Mouse (Mus musculus): ENCODE measurements around the gene Foxo3. TPM values are rescaled to one million over a fixed set of nuclear protein-coding genes. Genes with fewer than 3 reads are reported as not detected.

The Foxo3 gene
- polyA plus RNA-seq, 1 experiment from 2014 or later: 7.1 TPM

- ATAC-seq (ENCODE audit: insufficient number of reproducible peaks, insufficient read depth, low FRiP score, low read depth): no peak
- no peak overlapping the region for H3K9ac ChIP-seq (ENCODE audit: low read length)
- peaks cover 11% of the 10 kb centered on the region for H3K9me3 ChIP-seq (ENCODE audit: control insufficient read depth, low read length)
- H3K27ac ChIP-seq (replicated peaks in 1 of 2; ENCODE audit: control insufficient read depth in 1 of 2, insufficient read depth in 1 of 2, low read depth in 2 of 2, low read length in 2 of 2): no peak overlapping the region
- peaks cover 0 to 10% of the 10 kb centered on the region in 2 experiments; a peak in 1 of 4 replicates for H3K4me1 ChIP-seq (ENCODE audit: control insufficient read depth in 2 of 2, insufficient read depth in 2 of 2, low read length in 2 of 2)
- no peaks in the 10 kb centered on the region for H3K36me3 ChIP-seq (ENCODE audit: control insufficient read depth, insufficient read depth, low read length)
- no peaks in the 10 kb centered on the region for H3K27me3 ChIP-seq (ENCODE audit: control insufficient read depth, insufficient read depth, low read length)
- H3K4me3 ChIP-seq (ENCODE audit: control insufficient read depth in 1 of 2, insufficient read depth in 1 of 2, low read depth in 1 of 2, low read length in 2 of 2): no peak overlapping the region
- no peak overlapping the region for H3K4me2 ChIP-seq (ENCODE audit: low read length)
- WGBS: 38% methylated on average over 14 of the region's 14 CpGs
Measured at GRCm38 (mm10) chr10:42152426-42153205, 123.9 kb downstream of the Foxo3 start.

DNA sequence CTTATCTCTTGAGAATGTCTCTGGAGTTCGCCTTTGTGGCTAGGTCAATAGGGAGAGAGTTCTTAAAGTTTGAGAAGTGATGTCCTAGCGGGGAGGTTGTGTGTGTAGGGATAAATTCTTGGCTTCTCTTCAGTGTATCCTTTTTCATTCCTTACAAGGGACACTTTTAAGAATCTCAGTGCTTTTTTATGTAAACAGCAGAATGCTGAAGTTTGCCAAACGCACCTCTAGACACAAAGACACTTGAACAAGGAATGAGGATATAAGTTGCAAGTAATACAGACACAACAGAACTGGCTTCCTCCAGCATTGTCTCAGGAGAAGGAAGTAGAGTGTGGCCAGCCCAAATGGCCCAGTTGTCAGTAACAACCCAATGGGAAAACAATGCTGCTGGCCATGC lies 126.8 kb downstream of the Foxo3 start:
- Histone ChIP-seq H3K9ac (ENCODE audit: low read length) (no peak overlapping the region), H3K27ac (replicated peaks in 1 of 2; ENCODE audit: control insufficient read depth in 1 of 2, insufficient read depth in 1 of 2, low read depth in 2 of 2, low read length in 2 of 2) (no peak overlapping the region), H3K4me1 (ENCODE audit: control insufficient read depth in 2 of 2, insufficient read depth in 2 of 2, low read length in 2 of 2) (peaks cover 0 to 10% of the 10 kb centered on the region in 2 experiments; a peak in 1 of 4 replicates), H3K4me2 (ENCODE audit: low read length) (no peak overlapping the region), H3K27me3 (ENCODE audit: control insufficient read depth, insufficient read depth, low read length) (no peaks in the 10 kb centered on the region), H3K9me3 (ENCODE audit: control insufficient read depth, low read length) (peaks cover 4% of the 10 kb centered on the region; the same call in 1 of the 2 replicates), H3K36me3 (ENCODE audit: control insufficient read depth, insufficient read depth, low read length) (no peaks in the 10 kb centered on the region), H3K4me3 (ENCODE audit: control insufficient read depth in 1 of 2, insufficient read depth in 1 of 2, low read depth in 1 of 2, low read length in 2 of 2) (no peak overlapping the region)
- 87% methylated on average over 3 of the region's 3 CpGs for WGBS
- no peak for ATAC-seq (ENCODE audit: insufficient number of reproducible peaks, insufficient read depth, low FRiP score, low read depth)

DNA sequence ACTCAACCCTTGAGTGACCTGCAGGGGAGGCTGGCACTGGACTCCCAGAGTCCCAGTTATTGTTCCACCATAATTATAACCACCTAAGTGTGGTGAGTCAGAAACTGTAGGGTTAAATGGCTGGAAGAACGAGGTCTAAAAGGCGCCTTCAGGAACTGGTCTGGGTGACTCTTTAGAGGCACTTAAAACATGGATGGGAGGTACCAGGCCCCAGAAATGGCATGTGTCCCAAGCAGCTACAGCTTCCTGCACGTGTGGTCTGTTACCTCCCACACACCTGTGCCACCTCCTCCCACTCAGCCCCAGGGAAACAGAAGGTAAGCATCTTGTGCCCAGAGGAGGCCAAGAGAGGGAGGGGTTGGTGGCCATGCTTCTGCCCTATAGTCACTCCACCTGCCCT lies 128.2 kb downstream of the Foxo3 start:
- Histone ChIP-seq H3K27ac (replicated peaks in 1 of 2; ENCODE audit: control insufficient read depth in 1 of 2, insufficient read depth in 1 of 2, low read depth in 2 of 2, low read length in 2 of 2) (no peak overlapping the region), H3K4me3 (ENCODE audit: control insufficient read depth in 1 of 2, insufficient read depth in 1 of 2, low read depth in 1 of 2, low read length in 2 of 2) (no peak overlapping the region)
- WGBS: 66% methylated on average over 3 of the region's 3 CpGs

GRCm38 (mm10) chr10:42145221-42145620 lies 131.3 kb downstream of the Foxo3 start:
- WGBS: 68% methylated on average over 5 of the region's 5 CpGs
- no peak overlapping the region for H3K27ac ChIP-seq (replicated peaks in 1 of 2; ENCODE audit: control insufficient read depth in 1 of 2, insufficient read depth in 1 of 2, low read depth in 2 of 2, low read length in 2 of 2)

More for the DNA sequence above, 128.2 kb downstream of the Foxo3 start:
- Histone ChIP-seq H3K27me3 (ENCODE audit: control insufficient read depth, insufficient read depth, low read length) (no peaks in the 10 kb centered on the region), H3K4me2 (ENCODE audit: low read length) (no peak overlapping the region), H3K9me3 (ENCODE audit: control insufficient read depth, low read length) (peaks cover 4% of the 10 kb centered on the region; the same call in 1 of the 2 replicates), H3K4me1 (ENCODE audit: control insufficient read depth in 2 of 2, insufficient read depth in 2 of 2, low read length in 2 of 2) (peaks cover 0 to 10% of the 10 kb centered on the region in 2 experiments; a peak in 1 of 4 replicates), H3K9ac (ENCODE audit: low read length) (no peak overlapping the region), H3K36me3 (ENCODE audit: control insufficient read depth, insufficient read depth, low read length) (no peaks in the 10 kb centered on the region)
- no peak for ATAC-seq (ENCODE audit: insufficient number of reproducible peaks, insufficient read depth, low FRiP score, low read depth)

DNA sequence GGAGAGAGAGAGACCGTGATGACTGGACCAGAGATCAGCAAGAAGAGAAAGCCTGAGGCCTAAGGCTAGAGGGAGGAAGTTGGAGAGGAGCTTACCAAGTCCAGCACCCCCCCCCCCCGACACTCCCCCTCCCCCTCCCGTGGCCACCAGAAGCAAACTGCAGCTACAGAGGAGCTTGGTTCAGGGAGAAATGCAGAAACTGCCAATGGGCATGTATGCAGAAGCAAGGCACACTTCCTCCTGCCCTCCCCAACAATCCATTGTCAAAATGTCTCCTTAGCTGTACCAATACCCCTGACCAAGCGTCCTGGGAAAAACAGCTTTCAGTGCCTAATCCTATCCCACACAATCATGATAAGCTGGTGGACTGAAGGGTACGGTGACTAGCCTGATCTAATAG lies 131.8 kb downstream of the Foxo3 start:
- no peak overlapping the region for H3K27ac ChIP-seq (replicated peaks in 1 of 2; ENCODE audit: control insufficient read depth in 1 of 2, insufficient read depth in 1 of 2, low read depth in 2 of 2, low read length in 2 of 2)
- H3K36me3 ChIP-seq (ENCODE audit: control insufficient read depth, insufficient read depth, low read length): no peaks in the 10 kb centered on the region
- H3K4me1 ChIP-seq (ENCODE audit: control insufficient read depth in 2 of 2, insufficient read depth in 2 of 2, low read length in 2 of 2): no peaks in the 10 kb centered on the region
- WGBS: 61% methylated on average over 5 of the region's 5 CpGs
- H3K9me3 ChIP-seq (ENCODE audit: control insufficient read depth, low read length): peaks cover 2% of the 10 kb centered on the region; the same call in 1 of the 2 replicates
- no peaks in the 10 kb centered on the region for H3K27me3 ChIP-seq (ENCODE audit: control insufficient read depth, insufficient read depth, low read length)
- no peak overlapping the region for H3K9ac ChIP-seq (ENCODE audit: low read length)
- no peak overlapping the region for H3K4me3 ChIP-seq (ENCODE audit: control insufficient read depth in 1 of 2, insufficient read depth in 1 of 2, low read depth in 1 of 2, low read length in 2 of 2)
- no peak overlapping the region for H3K4me2 ChIP-seq (ENCODE audit: low read length)
- no peak for ATAC-seq (ENCODE audit: insufficient number of reproducible peaks, insufficient read depth, low FRiP score, low read depth)

More at GRCm38 (mm10) chr10:42145221-42145620, 131.3 kb downstream of the Foxo3 start:
- H3K36me3 ChIP-seq (ENCODE audit: control insufficient read depth, insufficient read depth, low read length): no peaks in the 10 kb centered on the region
- no peaks in the 10 kb centered on the region for H3K4me1 ChIP-seq (ENCODE audit: control insufficient read depth in 2 of 2, insufficient read depth in 2 of 2, low read length in 2 of 2)
- no peak overlapping the region for H3K4me3 ChIP-seq (ENCODE audit: control insufficient read depth in 1 of 2, insufficient read depth in 1 of 2, low read depth in 1 of 2, low read length in 2 of 2)
- ATAC-seq (ENCODE audit: insufficient number of reproducible peaks, insufficient read depth, low FRiP score, low read depth): no peak
- H3K9me3 ChIP-seq (ENCODE audit: control insufficient read depth, low read length): peaks cover 4% of the 10 kb centered on the region; the same call in 1 of the 2 replicates
- no peak overlapping the region for H3K9ac ChIP-seq (ENCODE audit: low read length)
- no peak overlapping the region for H3K4me2 ChIP-seq (ENCODE audit: low read length)
- no peaks in the 10 kb centered on the region for H3K27me3 ChIP-seq (ENCODE audit: control insufficient read depth, insufficient read depth, low read length)

- no peak for ATAC-seq (ENCODE audit: insufficient number of reproducible peaks, insufficient read depth, low FRiP score, low read depth)
- no peak overlapping the region for H3K4me3 ChIP-seq (ENCODE audit: control insufficient read depth in 1 of 2, insufficient read depth in 1 of 2, low read depth in 1 of 2, low read length in 2 of 2)
- WGBS: 41% methylated on average over 2 of the region's 2 CpGs
- no peak overlapping the region for H3K4me2 ChIP-seq (ENCODE audit: low read length)
- H3K9me3 ChIP-seq (ENCODE audit: control insufficient read depth, low read length): no peaks in the 10 kb centered on the region
- no peaks in the 10 kb centered on the region for H3K4me1 ChIP-seq (ENCODE audit: control insufficient read depth in 2 of 2, insufficient read depth in 2 of 2, low read length in 2 of 2)
- H3K36me3 ChIP-seq (ENCODE audit: control insufficient read depth, insufficient read depth, low read length): no peaks in the 10 kb centered on the region
- H3K9ac ChIP-seq (ENCODE audit: low read length): no peak overlapping the region
- H3K27ac ChIP-seq (replicated peaks in 1 of 2; ENCODE audit: control insufficient read depth in 1 of 2, insufficient read depth in 1 of 2, low read depth in 2 of 2, low read length in 2 of 2): no peak overlapping the region
- H3K27me3 ChIP-seq (ENCODE audit: control insufficient read depth, insufficient read depth, low read length): no peaks in the 10 kb centered on the region
Measured at GRCm38 (mm10) chr10:42144176-42144575, 132.4 kb downstream of the Foxo3 start.

DNA sequence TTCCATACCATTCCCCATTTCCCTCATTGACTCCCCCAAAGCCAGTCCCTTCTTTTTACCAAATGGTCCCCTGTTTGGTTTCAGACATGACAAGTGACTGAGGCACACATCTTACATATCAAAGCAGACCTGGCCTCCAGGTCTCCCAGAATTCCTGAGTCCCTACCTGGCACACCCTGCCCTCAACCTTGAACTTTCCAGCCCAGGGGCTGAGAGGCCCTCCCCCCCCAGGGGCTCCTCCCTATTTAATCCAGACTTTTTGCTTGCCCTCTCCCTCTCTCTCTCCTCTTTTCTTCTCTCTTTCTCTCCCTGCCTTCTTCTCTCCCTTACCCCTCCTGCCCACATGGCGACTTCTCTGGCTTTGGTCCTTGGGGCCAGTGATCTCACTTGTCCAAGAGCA lies 133.8 kb downstream of the Foxo3 start:
- no peak for ATAC-seq (ENCODE audit: insufficient number of reproducible peaks, insufficient read depth, low FRiP score, low read depth)
- Histone ChIP-seq H3K4me3 (ENCODE audit: control insufficient read depth in 1 of 2, insufficient read depth in 1 of 2, low read depth in 1 of 2, low read length in 2 of 2) (no peak overlapping the region), H3K27me3 (ENCODE audit: control insufficient read depth, insufficient read depth, low read length) (no peaks in the 10 kb centered on the region), H3K4me1 (ENCODE audit: control insufficient read depth in 2 of 2, insufficient read depth in 2 of 2, low read length in 2 of 2) (no peaks in the 10 kb centered on the region), H3K36me3 (ENCODE audit: control insufficient read depth, insufficient read depth, low read length) (no peaks in the 10 kb centered on the region), H3K4me2 (ENCODE audit: low read length) (no peak overlapping the region), H3K9ac (ENCODE audit: low read length) (no peak overlapping the region), H3K9me3 (ENCODE audit: control insufficient read depth, low read length) (0 out of 2 replicates have a peak, but pooled peaks cover under 1% of the 10 kb centered on the region), H3K27ac (replicated peaks in 1 of 2; ENCODE audit: control insufficient read depth in 1 of 2, insufficient read depth in 1 of 2, low read depth in 2 of 2, low read length in 2 of 2) (no peak overlapping the region)
- WGBS: 100% methylated on average over 1 of the region's 1 CpGs

Data from heart, embryonic 14.5 days (tissue).